Mouse (Mus musculus) cerebellum, adult 2 months (tissue): ENCODE data around the gene Mcub.

ENCODE experiments used
- CTCF ChIP-seq: fragments of 200-500 bp; IDR thresholded peaks from 2 replicates; pipeline ENCODE4 v1.5.1; 2011; ENCODE audit warnings: low read depth, mild to moderate bottlenecking, control low read depth, low read length, moderate library complexity, borderline replicate concordance; ENCODE audit not compliant: insufficient read depth
- POLR2A ChIP-seq: fragments of 200-500 bp; IDR thresholded peaks from 2 replicates; pipeline ENCODE4 v1.6.1; 2011; ENCODE audit warnings: low read length, control low read depth, borderline replicate concordance; ENCODE audit not compliant: insufficient read depth

- no peak for TF ChIP-seq POLR2A
- no peak for TF ChIP-seq CTCF
Observed at GRCm38 (mm10) chr3:129969031-129969430, 975 bp downstream of the Mcub start.
